Comparison of ENCODE assay signal across 8 mouse cellular contexts in genomic region chr13:23739069-23739921, GRCm38 (mm10). TPM values are rescaled to one million over a fixed set of nuclear protein-coding genes. Genes with fewer than 3 reads are reported as not detected.
DNase-seq lines count a peak whose midpoint lies in the region; ATAC-seq and TF ChIP-seq lines count a peak whose summit lies in the region.

No protein-coding gene starts in this region.

- H3K4me3 ChIP-seq in heart, embryonic 13.5 days: peak overlapping the region; percentile 74
- H3K4me3 ChIP-seq in kidney, postnatal 0 days (replicated peaks; ENCODE audit: low read depth, low read length): peak overlapping the region; percentile 68
- H3K4me3 ChIP-seq in liver, adult 2 months (ENCODE audit: insufficient read depth, low read depth, low read length): peak overlapping the region; percentile 63

- peaks cover 28% of the 10 kb centered on the region for H3K4me1 ChIP-seq in heart, embryonic 13.5 days
- H3K4me1 ChIP-seq in kidney, postnatal 0 days (replicated peaks; ENCODE audit: insufficient read depth, low read length): no peaks in the 10 kb centered on the region
- peaks cover 4% of the 10 kb centered on the region; the same call in 1 of the 2 replicates for H3K4me1 ChIP-seq in liver, adult 2 months (ENCODE audit: control insufficient read depth, insufficient read depth, low read length)

- no peaks in the 10 kb centered on the region for H3K27me3 ChIP-seq in heart, embryonic 13.5 days (replicated peaks)
- H3K27me3 ChIP-seq in kidney, postnatal 0 days (ENCODE audit: insufficient read depth, low read length): no peaks in the 10 kb centered on the region
- H3K27me3 ChIP-seq in liver, adult 2 months (ENCODE audit: control insufficient read depth, insufficient read depth, low read length): no peaks in the 10 kb centered on the region

- no peak for TF ChIP-seq CTCF in kidney, postnatal 0 days (IDR thresholded peaks at IDR 0.05; ENCODE audit: low read depth)
- no peak; the same call in 1 of the 2 replicates for TF ChIP-seq CTCF in liver, adult 2 months (IDR thresholded peaks at IDR 0.05; ENCODE audit: low read depth, low read length)

- H3K4me2 ChIP-seq in heart, embryonic 13.5 days: peak overlapping the region; percentile 98
- peak overlapping the region; percentile 90 for H3K4me2 ChIP-seq in kidney, postnatal 0 days (ENCODE audit: low read length)

- H3K9me3 ChIP-seq in heart, embryonic 13.5 days: no peaks in the 10 kb centered on the region
- H3K9me3 ChIP-seq in kidney, postnatal 0 days (replicated peaks; ENCODE audit: low read length): no peaks in the 10 kb centered on the region

- under 1% methylated on average over 39 of the region's 39 CpGs for WGBS in heart, embryonic 13.5 days
- WGBS in kidney, postnatal 0 days: 0% methylated on average over 39 of the region's 39 CpGs
- under 1% methylated on average over 39 of the region's 39 CpGs for WGBS in liver, adult 2 months

- peak overlapping the region; percentile 98 for H3K9ac ChIP-seq in heart, embryonic 13.5 days
- peak overlapping the region; percentile 92 for H3K9ac ChIP-seq in kidney, postnatal 0 days (ENCODE audit: low read depth, low read length)
- peak overlapping the region; percentile 67 for H3K9ac ChIP-seq in liver, adult 2 months (ENCODE audit: low read depth, low read length)

- no peaks in the 10 kb centered on the region for H3K36me3 ChIP-seq in heart, embryonic 13.5 days
- no peaks in the 10 kb centered on the region for H3K36me3 ChIP-seq in kidney, postnatal 0 days (ENCODE audit: insufficient read depth, low read length)
- no peaks in the 10 kb centered on the region for H3K36me3 ChIP-seq in liver, adult 2 months (ENCODE audit: control insufficient read depth, insufficient read depth, low read length)

- DNase-seq in CD4-positive helper T cell, adult 2 months (ENCODE audit: low read depth, low spot score): peak; percentile 94
- peak; percentile 88 for DNase-seq in brain, embryonic 18.5 days (ENCODE audit: low read depth, low spot score)
- DNase-seq in kidney, postnatal 0 days (ENCODE audit: low spot score): peak; percentile 99
- peak; percentile 95 for DNase-seq in liver, adult 2 months (ENCODE audit: extremely low read depth, low read depth, low spot score)
- peak; percentile 90 to 97 for DNase-seq in spleen, postnatal 4 days (ENCODE audit: low spot score in 2 of 2)

- ATAC-seq in erythroid progenitor cell, adult 5-6 weeks (replicated peaks; ENCODE audit: low FRiP score, poor library complexity, severe bottlenecking): peak; percentile 71
- peak; percentile 79 for ATAC-seq in heart, embryonic 13.5 days (ENCODE audit: extremely low read depth, insufficient number of reproducible peaks, low FRiP score, low TSS enrichment)
- ATAC-seq in kidney, postnatal 0 days (replicated peaks; ENCODE audit: low FRiP score, low read depth): peak; percentile 86
- peak; percentile 86 for ATAC-seq in monocyte, adult 5-6 weeks (replicated peaks; ENCODE audit: insufficient number of reproducible peaks, low FRiP score, low TSS enrichment, poor library complexity, severe bottlenecking)

- TF ChIP-seq POLR2A in liver, adult 2 months (IDR thresholded peaks at IDR 0.05; ENCODE audit: extremely low read depth, insufficient read depth, low read length): peak; percentile 76

- H3K27ac ChIP-seq in heart, embryonic 13.5 days (replicated peaks): peak overlapping the region; percentile 100
- peak overlapping the region; percentile 99 for H3K27ac ChIP-seq in kidney, postnatal 0 days
- H3K27ac ChIP-seq in liver, adult 2 months (replicated peaks; ENCODE audit: insufficient read depth, low read depth, low read length): peak overlapping the region; percentile 68

- H3K79me2 ChIP-seq in liver, adult 2 months (ENCODE audit: control insufficient read depth, insufficient read depth, low read length): no peaks in the 10 kb centered on the region

RNA-seq across cellular contexts. Expression of gene Hist1h1c, which starts 0.7 kb away (rescaled TPM):
- total RNA-seq in erythroid progenitor cell, adult 5-6 weeks (2015; ENCODE audit: low replicate concordance): 527 and 533 TPM in 2 replicates
- total RNA-seq in erythroid progenitor cell, adult 5-6 weeks (2017; ENCODE audit: low replicate concordance): 3,859 and 4,708 TPM in 2 replicates
- 31.2 and 33.8 TPM in 2 replicates for polyA plus RNA-seq in heart, embryonic 13.5 days (2015; fragmentation: Nextera tagmentation; extraction: Ambion mirVana)
- polyA plus RNA-seq in kidney, postnatal 0 days (2015; fragmentation: Nextera tagmentation; extraction: Ambion mirVana): 33.9 and 41.0 TPM in 2 replicates
- 43.6 and 68.1 TPM in 2 replicates for total RNA-seq in liver, adult 2 months (2014; rRNA removed)
- 20.9 and 31.6 TPM in 2 replicates for polyA plus RNA-seq in liver, adult 2 months (2012; rRNA removed)
- 589 to 739 TPM (median 677 TPM) in 3 replicates for total RNA-seq in monocyte, adult 5-6 weeks (2017)

RNA-seq across cellular contexts. Expression of gene Hist1h3c, which starts 6.1 kb away (rescaled TPM):
- total RNA-seq in erythroid progenitor cell, adult 5-6 weeks (2015; ENCODE audit: low replicate concordance): 412 and 474 TPM in 2 replicates
- total RNA-seq in erythroid progenitor cell, adult 5-6 weeks (2017; ENCODE audit: low replicate concordance): 1,335 and 2,217 TPM in 2 replicates
- polyA plus RNA-seq in heart, embryonic 13.5 days (2015; fragmentation: Nextera tagmentation; extraction: Ambion mirVana): 2.7 and 3.8 TPM in 2 replicates
- 6.0 and 7.0 TPM in 2 replicates for polyA plus RNA-seq in kidney, postnatal 0 days (2015; fragmentation: Nextera tagmentation; extraction: Ambion mirVana)
- total RNA-seq in liver, adult 2 months (2014; rRNA removed): 8.0 and 24.1 TPM in 2 replicates
- 0.20 and 0.27 TPM in 2 replicates for polyA plus RNA-seq in liver, adult 2 months (2012; rRNA removed)
- total RNA-seq in monocyte, adult 5-6 weeks (2017): 6.8 TPM in 1 of 3 replicates, not detected in the others

RNA-seq across cellular contexts. Expression of gene Hist1h2bb, which starts 7.2 kb away (rescaled TPM):
- total RNA-seq in erythroid progenitor cell, adult 5-6 weeks (2015; ENCODE audit: low replicate concordance): 856 and 1,017 TPM in 2 replicates
- total RNA-seq in erythroid progenitor cell, adult 5-6 weeks (2017; ENCODE audit: low replicate concordance): 7,682 and 13,399 TPM in 2 replicates
- polyA plus RNA-seq in heart, embryonic 13.5 days (2015; fragmentation: Nextera tagmentation; extraction: Ambion mirVana): 1.6 and 2.2 TPM in 2 replicates
- polyA plus RNA-seq in kidney, postnatal 0 days (2015; fragmentation: Nextera tagmentation; extraction: Ambion mirVana): 2.1 and 2.2 TPM in 2 replicates
- 41.9 and 75.6 TPM in 2 replicates for total RNA-seq in liver, adult 2 months (2014; rRNA removed)
- 0.41 and 0.55 TPM in 2 replicates for polyA plus RNA-seq in liver, adult 2 months (2012; rRNA removed)
- 151 to 300 TPM (median 178 TPM) in 3 replicates for total RNA-seq in monocyte, adult 5-6 weeks (2017)

RNA-seq across cellular contexts. Expression of gene Hist1h2ab, which starts 11.6 kb away (rescaled TPM):
- 222 and 372 TPM in 2 replicates for total RNA-seq in erythroid progenitor cell, adult 5-6 weeks (2015; ENCODE audit: low replicate concordance)
- total RNA-seq in erythroid progenitor cell, adult 5-6 weeks (2017; ENCODE audit: low replicate concordance): 5,516 and 10,292 TPM in 2 replicates
- 20.1 and 20.3 TPM in 2 replicates for polyA plus RNA-seq in heart, embryonic 13.5 days (2015; fragmentation: Nextera tagmentation; extraction: Ambion mirVana)
- polyA plus RNA-seq in kidney, postnatal 0 days (2015; fragmentation: Nextera tagmentation; extraction: Ambion mirVana): 21.7 and 26.6 TPM in 2 replicates
- 19.4 and 55.8 TPM in 2 replicates for total RNA-seq in liver, adult 2 months (2014; rRNA removed)
- polyA plus RNA-seq in liver, adult 2 months (2012; rRNA removed): 0.45 and 1.0 TPM in 2 replicates
- 64.3 to 74.6 TPM in 2 of 3 replicates, not detected in the other for total RNA-seq in monocyte, adult 5-6 weeks (2017)

RNA-seq across cellular contexts. Expression of gene Hist1h3b, which starts 12.8 kb away (rescaled TPM):
- 1,233 and 1,450 TPM in 2 replicates for total RNA-seq in erythroid progenitor cell, adult 5-6 weeks (2015; ENCODE audit: low replicate concordance)
- total RNA-seq in erythroid progenitor cell, adult 5-6 weeks (2017; ENCODE audit: low replicate concordance): 1,686 and 1,833 TPM in 2 replicates
- 5.5 and 6.3 TPM in 2 replicates for polyA plus RNA-seq in heart, embryonic 13.5 days (2015; fragmentation: Nextera tagmentation; extraction: Ambion mirVana)
- 5.9 and 8.7 TPM in 2 replicates for polyA plus RNA-seq in kidney, postnatal 0 days (2015; fragmentation: Nextera tagmentation; extraction: Ambion mirVana)
- total RNA-seq in liver, adult 2 months (2014; rRNA removed): 15.2 and 31.1 TPM in 2 replicates
- polyA plus RNA-seq in liver, adult 2 months (2012; rRNA removed): 0.23 and 0.58 TPM in 2 replicates
- 9.7 TPM in 1 of 3 replicates, not detected in the others for total RNA-seq in monocyte, adult 5-6 weeks (2017)

Comparison
In these comparisons a context has a peak if more than half of its experiments do, and no peak if none do; other contexts are left out.
1. Peak in every context shown above with its lines: DNase-seq, ATAC-seq, H3K4me3 ChIP-seq and H3K27ac ChIP-seq.
2. RNA of gene Hist1h3c, which starts 6.1 kb away (total RNA-seq): 412 to 2,217 TPM in erythroid progenitor cell, adult 5-6 weeks; 8.0 to 24.1 TPM in liver, adult 2 months and 6.8 TPM in monocyte, adult 5-6 weeks; every median in the first group is over 10 times any median in the second.